Mouse (Mus musculus): ENCODE data around the gene Cfc1.

The Cfc1 gene

GRCm38 (mm10) chr1:34553690-34554089, 18.2 kb downstream of the Cfc1 start:
- DNase-seq (ENCODE audit: low read depth, low spot score): no peak

GRCm38 (mm10) chr1:34554275-34554674, 18.8 kb downstream of the Cfc1 start:
- DNase-seq (ENCODE audit: low read depth, low spot score): no peak

GRCm38 (mm10) chr1:34560843-34561242, 25.4 kb downstream of the Cfc1 start, which contains the start of gene Prss40:
TSS of gene Prss40 (minus strand) at chr1:34560943.
- no peak for DNase-seq (ENCODE audit: low read depth, low spot score)

GRCm38 (mm10) chr1:34564383-34565045, 29.1 kb downstream of the Cfc1 start:
- DNase-seq (ENCODE audit: low read depth, low spot score): no peak

GRCm38 (mm10) chr1:34568120-34568519, 32.7 kb downstream of the Cfc1 start:
- DNase-seq (ENCODE audit: low read depth, low spot score): no peak

GRCm38 (mm10) chr1:34569876-34570275, 34.4 kb downstream of the Cfc1 start:
- DNase-seq (ENCODE audit: low read depth, low spot score): no peak

- no peak for DNase-seq (ENCODE audit: low read depth, low spot score)
These were observed 36.0 kb downstream of the Cfc1 start for GRCm38 (mm10) chr1:34571431-34571830.

DNA sequence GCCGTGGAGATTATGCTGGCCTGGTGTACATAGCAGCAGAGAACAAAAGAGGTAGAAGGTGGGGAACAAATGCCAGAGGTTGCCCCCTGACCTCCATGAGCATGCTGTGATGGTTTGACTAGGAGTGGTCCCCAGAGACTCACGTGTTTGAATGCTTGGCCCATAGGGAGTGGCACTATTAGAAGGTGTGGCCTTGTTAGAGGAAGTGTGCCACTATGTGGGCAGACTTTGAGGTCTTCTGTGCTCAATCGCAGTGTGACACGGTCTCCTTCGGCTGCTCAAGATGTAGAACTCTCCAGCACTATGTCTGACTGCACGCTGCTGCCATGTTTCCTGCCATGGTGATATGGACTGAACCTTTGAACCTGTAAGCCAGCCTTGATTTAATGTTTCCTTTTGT, 37.8 kb downstream of the Cfc1 start:
- DNase-seq (ENCODE audit: low read depth, low spot score): no peak

- DNase-seq (ENCODE audit: low read depth, low spot score): no peak
These were observed 43.7 kb downstream of the Cfc1 start, which contains the start of gene Amer3 for GRCm38 (mm10) chr1:34578851-34579781. TSS of gene Amer3 (plus strand) at chr1:34579657.

- no peak for DNase-seq (ENCODE audit: low read depth, low spot score)
These were observed 44.4 kb downstream of the Cfc1 start for GRCm38 (mm10) chr1:34579782-34580356.

DNA sequence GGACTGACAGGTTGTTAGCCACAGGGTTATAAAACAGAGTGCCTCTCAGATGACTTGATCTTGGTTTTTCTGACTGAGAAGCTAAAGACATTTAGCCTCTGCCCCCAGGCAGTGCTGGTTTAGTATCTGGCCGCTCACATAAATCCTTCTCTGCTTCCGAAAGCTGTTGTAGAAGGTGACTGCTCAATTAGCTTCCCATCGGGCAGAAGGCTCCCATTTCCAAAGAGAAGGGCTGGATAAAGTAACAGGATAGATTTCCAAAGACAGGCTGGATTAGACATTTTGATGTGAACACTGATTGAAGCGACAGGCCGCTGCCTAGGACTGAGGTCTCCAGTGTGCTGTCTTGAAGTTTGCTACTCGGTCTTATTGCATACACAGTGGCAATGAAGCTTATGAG, 46.8 kb downstream of the Cfc1 start:
- DNase-seq (ENCODE audit: low read depth, low spot score): no peak

DNA sequence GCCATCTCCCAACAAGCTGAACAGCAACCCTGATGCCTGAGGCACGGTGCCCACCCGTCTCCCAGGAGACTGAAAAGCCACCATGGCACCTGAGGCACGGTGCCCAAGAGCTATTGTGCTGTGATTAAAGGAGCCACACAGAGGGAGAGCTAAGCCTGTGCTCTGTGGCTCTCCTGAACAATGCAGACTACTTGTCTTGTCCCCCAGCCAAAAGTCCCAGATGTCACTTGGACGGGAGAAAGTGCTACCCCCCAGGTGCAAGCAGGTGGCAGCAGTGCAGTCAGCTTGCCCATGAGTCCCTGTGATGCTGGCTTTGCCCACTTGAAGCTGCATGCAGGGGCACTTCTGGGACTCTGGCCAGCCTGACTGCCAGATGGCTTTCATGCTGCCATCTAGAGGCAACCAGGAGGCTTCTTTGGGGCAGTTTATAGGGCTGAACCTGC, 48.4 kb downstream of the Cfc1 start:
- DNase-seq (ENCODE audit: low read depth, low spot score): peak; percentile 20

DNA sequence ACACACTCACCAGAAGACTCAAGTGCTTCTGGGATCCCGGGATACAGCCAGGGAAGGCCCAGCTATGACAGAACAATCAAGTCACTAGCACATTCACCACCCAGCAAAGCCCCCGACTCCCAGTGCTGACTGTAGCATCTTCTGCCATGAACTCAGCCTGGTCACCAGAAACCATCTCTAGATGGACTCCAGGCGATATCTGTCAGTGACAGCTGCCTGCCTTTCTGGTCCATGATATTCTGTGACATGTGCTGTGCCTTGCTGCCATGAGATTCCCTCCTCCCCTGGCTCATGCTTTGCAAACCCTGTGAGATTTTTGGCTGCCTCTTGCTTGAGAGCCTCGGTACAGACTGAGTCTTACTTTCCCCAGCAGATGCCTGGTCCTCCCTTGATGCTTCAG, 49.3 kb downstream of the Cfc1 start:
- DNase-seq (ENCODE audit: low read depth, low spot score): no peak

DNA sequence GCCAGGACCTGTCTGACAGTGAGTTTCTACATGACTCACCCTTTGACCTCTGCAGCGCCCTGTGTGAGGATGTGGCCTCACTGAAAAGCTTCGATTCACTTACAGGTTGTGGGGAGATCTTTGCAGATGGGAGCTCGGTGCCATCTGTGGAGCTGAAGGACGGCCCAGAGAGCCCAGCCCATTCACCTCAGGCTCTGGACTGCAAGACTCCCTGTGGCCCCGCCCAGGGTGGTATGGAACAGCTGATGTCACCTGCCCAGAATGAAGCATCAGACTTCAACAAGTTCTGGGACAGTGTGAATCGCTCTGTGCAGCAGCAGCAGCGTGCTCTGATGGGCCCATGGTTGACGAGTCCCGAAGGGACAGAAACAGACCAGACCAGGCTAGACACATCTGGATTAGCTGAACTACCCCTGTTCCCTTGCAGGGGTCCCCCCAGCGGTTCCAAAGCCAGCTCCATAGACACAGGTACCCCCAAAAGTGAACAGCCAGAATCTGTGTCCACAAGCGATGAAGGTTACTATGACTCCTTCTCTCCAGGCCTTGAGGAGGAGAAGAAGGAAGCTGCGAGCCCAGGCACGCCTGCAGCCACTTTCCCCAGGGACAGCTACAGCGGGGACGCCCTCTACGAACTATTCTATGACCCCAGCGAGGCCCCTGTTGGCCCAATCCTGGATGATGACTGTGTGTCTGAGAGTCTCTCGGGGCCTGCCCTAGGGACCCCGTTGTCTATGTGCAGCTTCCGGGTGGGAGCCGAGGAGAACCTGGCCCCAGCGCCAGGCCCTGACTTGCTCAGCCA, 52.0 kb downstream of the Cfc1 start:
- no peak for DNase-seq (ENCODE audit: low read depth, low spot score)

Measured in retina, adult 2 months (tissue).